Mouse (Mus musculus): ENCODE measurements at regions not wholly inside any gene's neighbourhood (a gene's known extent, or its start where the extent isn't known, plus 50 kb on each side); places are given as distances from the start of the nearest gene placed in this dataset.

DNA sequence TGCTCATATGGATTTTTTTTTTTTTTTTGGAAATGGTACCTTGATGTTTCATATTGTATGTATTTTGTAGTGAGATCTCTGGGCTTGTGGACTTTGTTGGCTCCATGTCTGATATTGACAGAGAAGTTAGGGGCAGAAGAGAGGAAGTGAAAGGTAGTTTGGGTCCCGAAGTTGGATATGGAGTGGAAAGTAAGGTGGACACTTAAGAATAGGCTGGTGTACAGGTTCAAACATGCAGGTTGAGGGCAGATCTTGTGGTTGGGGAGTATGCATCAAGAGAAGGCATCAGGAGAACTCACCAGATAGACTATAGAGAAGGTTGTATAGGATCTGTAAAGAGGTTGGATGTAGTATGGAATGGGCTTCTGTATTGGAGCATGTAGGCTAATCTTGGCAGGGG lies 2337.5 kb downstream of the A830018L16Rik start:
- H3K4me2 ChIP-seq = no peak overlapping the region
- no peak overlapping the region for H3K27ac ChIP-seq (ENCODE audit: low read depth)
- no peaks in the 10 kb centered on the region for H3K27me3 ChIP-seq (ENCODE audit: insufficient read depth, low read length)
- no peak overlapping the region for H3K9ac ChIP-seq
- no peaks in the 10 kb centered on the region for H3K36me3 ChIP-seq (ENCODE audit: insufficient read depth)
- DNase-seq = no peak
- H3K4me3 ChIP-seq (ENCODE audit: low read depth, low read length) = no peak overlapping the region
- H3K9me3 ChIP-seq (ENCODE audit: low read depth, low read length) = no peaks in the 10 kb centered on the region
- no peak for TF ChIP-seq CTCF (IDR thresholded peaks at IDR 0.05; ENCODE audit: low read depth)
- WGBS = 71% methylated on average over 1 of the region's 1 CpGs
- no peaks in the 10 kb centered on the region for H3K4me1 ChIP-seq (ENCODE audit: insufficient read depth)
- ATAC-seq (ENCODE audit: insufficient read depth) = no peak

Measured in lung, embryonic 14.5 days (tissue).